Mouse (Mus musculus) stomach, embryonic 14.5 days (tissue): ENCODE data around the gene Lmx1b. TPM values are rescaled to one million over a fixed set of nuclear protein-coding genes. Genes with fewer than 3 reads are reported as not detected.

Experiments used
- ATAC-seq: fragments of 200-750 bp; cut with Nextera tagmentation; 2 replicates; pipeline ENCODE4 v1.8.0; 2017; ENCODE audit warnings: low read depth, moderate TSS enrichment; ENCODE audit not compliant: insufficient number of reproducible peaks, insufficient read depth, low FRiP score
- H3K27ac ChIP-seq: fragments of 300-500 bp; sonication (generic); 2 replicates; pipeline ENCODE4 v1.5.1; 2014; ENCODE audit warnings: mild to moderate bottlenecking, low read length, moderate library complexity, mixed read lengths
- H3K27me3 ChIP-seq: fragments of 300-500 bp; sonication (generic); 2 replicates; pipeline ENCODE4 v1.6.1; 2014; ENCODE audit warnings: low read length, control low read depth, mixed read lengths; ENCODE audit not compliant: control insufficient read depth, insufficient read depth
- H3K36me3 ChIP-seq: fragments of 300-500 bp; sonication (generic); 2 replicates; pipeline ENCODE4 v1.6.1; 2014; ENCODE audit warnings: mild to moderate bottlenecking, control low read depth, low read length, moderate library complexity, mixed read lengths; ENCODE audit not compliant: control insufficient read depth, insufficient read depth
- H3K4me1 ChIP-seq: fragments of 300-500 bp; sonication (generic); 2 replicates; pipeline ENCODE4 v1.6.1; 2014; ENCODE audit warnings: low read length, control low read depth, mixed read lengths; ENCODE audit not compliant: control insufficient read depth, insufficient read depth
- H3K4me2 ChIP-seq: fragments of 300-500 bp; sonication (generic); replicated peaks from 2 replicates; pipeline ENCODE4 v1.6.1; 2014; ENCODE audit warnings: low read depth, low read length, control low read depth
- H3K4me3 ChIP-seq: fragments of 300-500 bp; sonication (generic); 2 replicates; pipeline ENCODE4 v1.5.1; 2014; ENCODE audit warnings: low read depth, low read length, control low read depth
- H3K9ac ChIP-seq: fragments of 300-500 bp; sonication (generic); replicated peaks from 2 replicates; pipeline ENCODE4 v1.6.1; 2014; ENCODE audit warnings: low read depth, mild to moderate bottlenecking, control low read depth, low read length, moderate library complexity, mixed read lengths
- H3K9me3 ChIP-seq: fragments of 300-500 bp; sonication (generic); 2 replicates; pipeline ENCODE4 v1.6.1; 2016; ENCODE audit warnings: low read depth, low read length, control low read depth; ENCODE audit not compliant: control insufficient read depth
- WGBS: fragments of 180-500 bp; shearing (Covaris S2); extraction: QIAGEN DNeasy Blood & Tissue Kit; methylation state at CpG from one replicate; pipeline ENCODE4 v1.1.7; 2014; 5-methylcytosine and 5-hydroxymethylcytosine counted together
- polyA plus RNA-seq: library from polyadenylated mRNA; unstranded; fragments of >200 nt; fragmentation: Nextera tagmentation; extraction: Ambion mirVana; gene quantifications from 2 replicates; pipeline ENCODE4 v1.2.1, GENCODE M21; 2014

Lmx1b gene
- polyA plus RNA-seq, 1 experiment from 2014 or later: not detected

GRCm38 (mm10) chr2:33515856-33516255 is 124.5 kb downstream of the Lmx1b start:
- 71% methylated on average over 19 of the region's 19 CpGs for WGBS

GRCm38 (mm10) chr2:33515431-33515830 is 124.9 kb downstream of the Lmx1b start:
- H3K36me3 ChIP-seq: no peaks in the 10 kb centered on the region
- no peak overlapping the region for H3K4me3 ChIP-seq
- H3K4me2 ChIP-seq: no peak overlapping the region
- no peak overlapping the region for H3K9ac ChIP-seq
- H3K9me3 ChIP-seq: 0 out of 2 replicates have a peak, but pooled peaks cover 4% of the 10 kb centered on the region
- no peaks in the 10 kb centered on the region for H3K4me1 ChIP-seq
- 85% methylated on average over 8 of the region's 8 CpGs for WGBS
- no peaks in the 10 kb centered on the region for H3K27me3 ChIP-seq
- no peak overlapping the region for H3K27ac ChIP-seq
- ATAC-seq: no peak

More at GRCm38 (mm10) chr2:33515856-33516255, 124.5 kb downstream of the Lmx1b start:
- H3K27ac ChIP-seq: no peak overlapping the region
- no peak overlapping the region for H3K9ac ChIP-seq
- no peaks in the 10 kb centered on the region for H3K36me3 ChIP-seq
- no peak overlapping the region for H3K4me2 ChIP-seq
- no peaks in the 10 kb centered on the region for H3K27me3 ChIP-seq
- H3K4me3 ChIP-seq: no peak overlapping the region
- no peaks in the 10 kb centered on the region for H3K4me1 ChIP-seq
- ATAC-seq: no peak
- 0 out of 2 replicates have a peak, but pooled peaks cover 4% of the 10 kb centered on the region for H3K9me3 ChIP-seq

Other genes with a start within 250 kb of the Lmx1b start
- gene Zbtb34, start 209.2 kb downstream of the Lmx1b start, polyA plus RNA-seq: 8.4 and 9.0 TPM in 2 replicates
- 17.6 and 21.8 TPM in 2 replicates for gene Zbtb43, start 172.0 kb downstream of the Lmx1b start, polyA plus RNA-seq
- 20.4 and 20.7 TPM in 2 replicates for gene Mvb12b, start 247.4 kb upstream of the Lmx1b start, polyA plus RNA-seq